Mouse (Mus musculus): ENCODE results near the gene Cish. TPM values are rescaled to one million over a fixed set of nuclear protein-coding genes. Genes with fewer than 3 reads are reported as not detected.
"Not testable (repeated sequence)": the region's sequence is repeated elsewhere in the genome, so short reads cannot be mapped to it uniquely, and the experiment has no call there.

Cish gene
- polyA plus RNA-seq, 1 experiment = not detected

- WGBS = 94% methylated on average over 3 of the region's 3 CpGs
Measured at GRCm38 (mm10) chr9:107304383-107304782, 8.6 kb downstream of the Cish start.

DNA sequence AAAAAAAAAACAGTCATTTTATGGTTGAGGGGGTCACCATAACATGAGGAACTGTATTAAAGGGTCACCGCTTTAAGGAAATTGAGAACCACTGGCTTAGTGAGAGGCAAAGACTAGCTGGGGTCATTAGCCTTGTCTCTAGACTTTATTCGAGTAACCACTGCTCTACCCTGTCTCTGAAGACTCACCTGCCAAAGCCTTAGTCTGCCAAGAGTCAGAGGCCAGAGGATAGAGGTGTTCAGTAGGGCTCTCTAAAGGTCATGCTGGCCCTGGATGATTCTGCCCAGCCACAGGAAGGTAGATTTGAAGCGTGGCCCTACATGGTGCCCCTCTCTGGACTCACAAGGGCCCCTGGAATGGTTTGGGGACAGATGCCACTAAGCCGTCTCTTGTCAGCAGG, 9.2 kb downstream of the Cish start:
- Histone ChIP-seq H3K27ac (ENCODE audit: insufficient read depth, low read depth, low read length) (no peak overlapping the region), H3K4me1 (ENCODE audit: control insufficient read depth, insufficient read depth, low read length) (peaks cover 49% of the 10 kb centered on the region), H3K4me3 (ENCODE audit: insufficient read depth, low read depth, low read length) (no peak overlapping the region)
- TF ChIP-seq POLR2A (IDR thresholded peaks at IDR 0.05; ENCODE audit: insufficient read depth, low read depth, low read length) (no peak), CTCF (IDR thresholded peaks at IDR 0.05; ENCODE audit: insufficient read depth, low read depth, low read length) (no peak)
- WGBS = 89% methylated on average over 4 of the region's 4 CpGs

More at GRCm38 (mm10) chr9:107304383-107304782, 8.6 kb downstream of the Cish start:
- no peak for TF ChIP-seq CTCF (IDR thresholded peaks at IDR 0.05; ENCODE audit: insufficient read depth, low read depth, low read length)
- TF ChIP-seq POLR2A (IDR thresholded peaks at IDR 0.05; ENCODE audit: insufficient read depth, low read depth, low read length) = no peak
- Histone ChIP-seq H3K4me3 (ENCODE audit: insufficient read depth, low read depth, low read length) (no peak overlapping the region), H3K27ac (ENCODE audit: insufficient read depth, low read depth, low read length) (no peak overlapping the region), H3K4me1 (ENCODE audit: control insufficient read depth, insufficient read depth, low read length) (peaks cover 45% of the 10 kb centered on the region)

DNA sequence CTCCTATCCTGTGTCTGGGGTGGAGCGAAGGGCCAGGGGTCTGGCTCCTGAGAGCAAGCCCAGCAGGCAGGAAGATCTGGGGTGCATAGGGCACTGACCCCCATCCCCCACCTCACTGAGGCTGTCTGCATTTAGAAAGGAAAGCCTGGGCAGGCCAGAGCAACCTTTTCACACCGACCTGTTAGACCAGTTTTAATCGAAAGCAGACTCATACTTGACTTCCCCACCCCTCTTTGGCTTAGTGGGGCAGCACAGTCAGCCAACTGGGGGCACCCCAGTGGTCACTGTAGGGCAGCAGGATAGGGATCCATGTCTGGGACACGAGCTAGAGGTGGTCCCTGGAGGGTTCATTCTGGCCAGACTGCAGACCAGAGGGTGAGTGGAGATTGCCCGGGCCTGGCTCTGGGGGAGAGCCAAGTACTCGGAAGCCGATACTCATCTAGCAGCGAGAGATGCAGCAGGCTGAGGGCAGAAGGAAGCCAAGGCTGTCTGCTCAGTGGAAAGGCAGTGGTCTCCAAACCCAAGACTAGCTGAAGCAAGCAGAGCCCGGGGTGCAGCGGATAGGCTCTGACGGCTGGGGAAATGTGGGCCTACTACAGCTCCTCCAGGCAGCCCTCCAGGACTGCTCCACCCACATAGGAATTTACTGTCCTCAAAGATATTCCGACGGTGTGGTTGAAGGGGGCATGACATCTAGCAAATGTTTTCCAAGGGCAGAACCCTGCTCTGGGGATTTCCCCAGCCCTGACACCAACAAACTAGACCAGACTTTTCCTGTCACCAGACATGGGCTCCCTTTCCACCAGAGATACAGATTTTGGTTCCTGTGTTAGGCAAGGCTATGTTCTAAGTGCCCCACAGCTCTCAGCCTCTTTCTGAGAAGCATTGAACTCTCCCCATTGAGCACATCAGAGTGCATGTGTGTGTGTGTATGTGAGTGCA, 10.0 kb downstream of the Cish start:
- Histone ChIP-seq H3K4me1 (ENCODE audit: control insufficient read depth, insufficient read depth, low read length) (peaks cover 47% of the 10 kb centered on the region), H3K27ac (ENCODE audit: insufficient read depth, low read depth, low read length) (no peak overlapping the region), H3K4me3 (ENCODE audit: insufficient read depth, low read depth, low read length) (no peak overlapping the region)
- WGBS = 73% methylated on average over 13 of the region's 13 CpGs
- TF ChIP-seq CTCF (IDR thresholded peaks at IDR 0.05; ENCODE audit: insufficient read depth, low read depth, low read length) (no peak), POLR2A (IDR thresholded peaks at IDR 0.05; ENCODE audit: insufficient read depth, low read depth, low read length) (no peak)

- Histone ChIP-seq H3K27ac (ENCODE audit: insufficient read depth, low read depth, low read length) (0 out of 2 replicates have a peak overlapping the region, but pooled peaks have one; percentile 71), H3K4me1 (ENCODE audit: control insufficient read depth, insufficient read depth, low read length) (peaks cover 45% of the 10 kb centered on the region)
- WGBS = 100% methylated on average over 1 of the region's 1 CpGs
- H3K4me3 ChIP-seq (ENCODE audit: insufficient read depth, low read depth, low read length) = not testable (repeated sequence)
Measured at GRCm38 (mm10) chr9:107306673-107307072, 10.8 kb downstream of the Cish start.

DNA sequence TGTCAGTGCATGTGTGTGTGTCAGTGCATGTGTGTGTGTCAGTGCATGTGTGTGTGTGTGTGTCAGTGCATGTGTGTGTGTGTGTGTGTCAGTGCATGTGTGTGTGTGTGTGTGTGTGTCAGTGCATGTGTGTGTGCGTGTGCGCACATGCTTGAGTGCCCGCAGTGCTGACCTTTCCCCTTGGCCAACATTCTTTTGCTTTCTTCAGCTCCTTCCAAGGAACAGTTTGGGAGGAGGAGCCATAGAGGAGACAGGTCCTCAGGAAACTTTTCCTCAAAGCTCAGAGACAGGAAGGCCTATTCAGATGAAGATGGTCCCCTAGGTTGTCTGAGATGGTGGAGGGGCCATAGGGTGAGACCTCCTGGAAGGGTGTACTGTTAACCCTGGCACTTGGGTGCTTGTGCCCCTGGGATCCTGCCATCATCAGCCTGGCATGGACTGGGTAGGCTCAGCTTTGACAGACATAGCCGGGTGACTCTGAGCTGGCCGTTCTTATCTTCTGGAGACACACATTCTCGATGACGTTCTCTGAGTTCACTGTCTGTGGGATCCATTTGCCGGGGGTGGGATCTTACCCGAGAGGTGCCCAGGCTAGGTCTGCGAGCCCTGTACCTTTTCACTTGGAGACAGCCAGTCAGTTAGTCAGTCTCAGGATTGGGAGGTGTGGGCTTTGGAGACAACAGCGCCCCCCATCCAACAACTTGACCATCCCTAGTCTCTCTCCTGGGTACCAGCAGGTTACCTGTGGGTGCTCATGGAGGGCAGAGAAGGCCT, 11.5 kb downstream of the Cish start:
- H3K4me3 ChIP-seq (ENCODE audit: insufficient read depth, low read depth, low read length) = no peak overlapping the region
- H3K27ac ChIP-seq (ENCODE audit: insufficient read depth, low read depth, low read length) = peak overlapping the region; percentile 71
- H3K4me1 ChIP-seq (ENCODE audit: control insufficient read depth, insufficient read depth, low read length) = peaks cover 45% of the 10 kb centered on the region
- TF ChIP-seq POLR2A (IDR thresholded peaks at IDR 0.05; ENCODE audit: insufficient read depth, low read depth, low read length) (no peak), CTCF (IDR thresholded peaks at IDR 0.05; ENCODE audit: insufficient read depth, low read depth, low read length) (no peak)
- 71% methylated on average over 11 of the region's 11 CpGs for WGBS

GRCm38 (mm10) chr9:107307886-107308285, 12.1 kb downstream of the Cish start:
- Histone ChIP-seq H3K27ac (ENCODE audit: insufficient read depth, low read depth, low read length) (peak overlapping the region; percentile 89), H3K4me1 (ENCODE audit: control insufficient read depth, insufficient read depth, low read length) (peaks cover 48% of the 10 kb centered on the region), H3K4me3 (ENCODE audit: insufficient read depth, low read depth, low read length) (no peak overlapping the region)
- 27% methylated on average over 12 of the region's 12 CpGs for WGBS
- TF ChIP-seq CTCF (IDR thresholded peaks at IDR 0.05; ENCODE audit: insufficient read depth, low read depth, low read length) (no peak), POLR2A (IDR thresholded peaks at IDR 0.05; ENCODE audit: insufficient read depth, low read depth, low read length) (no peak)

- WGBS = 84% methylated on average over 9 of the region's 9 CpGs
- peak overlapping the region; percentile 89 for H3K27ac ChIP-seq (ENCODE audit: insufficient read depth, low read depth, low read length)
- H3K4me3 ChIP-seq (ENCODE audit: insufficient read depth, low read depth, low read length) = no peak overlapping the region
- H3K4me1 ChIP-seq (ENCODE audit: control insufficient read depth, insufficient read depth, low read length) = peaks cover 46% of the 10 kb centered on the region
- no peak for TF ChIP-seq POLR2A (IDR thresholded peaks at IDR 0.05; ENCODE audit: insufficient read depth, low read depth, low read length)
- TF ChIP-seq CTCF (IDR thresholded peaks at IDR 0.05; ENCODE audit: insufficient read depth, low read depth, low read length) = no peak
Measured at GRCm38 (mm10) chr9:107308346-107309000, 12.6 kb downstream of the Cish start.

DNA sequence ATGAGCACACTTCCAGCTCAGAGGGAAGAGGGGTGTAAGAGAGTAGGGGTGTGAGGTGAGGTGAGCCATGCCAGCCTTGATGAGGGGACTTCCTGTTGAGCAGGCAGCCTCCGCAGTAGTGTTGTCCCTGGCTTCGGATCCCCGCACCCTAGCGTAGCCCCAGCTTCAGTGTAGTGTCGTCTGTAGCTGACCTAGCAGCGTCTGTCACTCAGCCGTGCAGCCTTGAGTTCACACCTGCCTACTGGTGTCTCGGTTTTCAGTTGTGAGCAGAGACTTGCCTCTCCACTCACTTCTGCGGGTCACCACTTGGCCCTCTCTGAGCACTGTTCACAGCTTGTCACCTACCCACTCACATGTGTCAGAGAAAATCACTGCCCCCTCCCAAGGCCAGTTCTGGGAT, 13.3 kb downstream of the Cish start:
- peak overlapping the region; percentile 89 for H3K27ac ChIP-seq (ENCODE audit: insufficient read depth, low read depth, low read length)
- 92% methylated on average over 9 of the region's 9 CpGs for WGBS
- H3K4me3 ChIP-seq (ENCODE audit: insufficient read depth, low read depth, low read length) = no peak overlapping the region
- TF ChIP-seq POLR2A (IDR thresholded peaks at IDR 0.05; ENCODE audit: insufficient read depth, low read depth, low read length) = no peak
- TF ChIP-seq CTCF (IDR thresholded peaks at IDR 0.05; ENCODE audit: insufficient read depth, low read depth, low read length) = no peak
- peaks cover 43% of the 10 kb centered on the region for H3K4me1 ChIP-seq (ENCODE audit: control insufficient read depth, insufficient read depth, low read length)
